Comparison of ENCODE assay signal across 8 mouse cellular contexts in the genomic region with DNA sequence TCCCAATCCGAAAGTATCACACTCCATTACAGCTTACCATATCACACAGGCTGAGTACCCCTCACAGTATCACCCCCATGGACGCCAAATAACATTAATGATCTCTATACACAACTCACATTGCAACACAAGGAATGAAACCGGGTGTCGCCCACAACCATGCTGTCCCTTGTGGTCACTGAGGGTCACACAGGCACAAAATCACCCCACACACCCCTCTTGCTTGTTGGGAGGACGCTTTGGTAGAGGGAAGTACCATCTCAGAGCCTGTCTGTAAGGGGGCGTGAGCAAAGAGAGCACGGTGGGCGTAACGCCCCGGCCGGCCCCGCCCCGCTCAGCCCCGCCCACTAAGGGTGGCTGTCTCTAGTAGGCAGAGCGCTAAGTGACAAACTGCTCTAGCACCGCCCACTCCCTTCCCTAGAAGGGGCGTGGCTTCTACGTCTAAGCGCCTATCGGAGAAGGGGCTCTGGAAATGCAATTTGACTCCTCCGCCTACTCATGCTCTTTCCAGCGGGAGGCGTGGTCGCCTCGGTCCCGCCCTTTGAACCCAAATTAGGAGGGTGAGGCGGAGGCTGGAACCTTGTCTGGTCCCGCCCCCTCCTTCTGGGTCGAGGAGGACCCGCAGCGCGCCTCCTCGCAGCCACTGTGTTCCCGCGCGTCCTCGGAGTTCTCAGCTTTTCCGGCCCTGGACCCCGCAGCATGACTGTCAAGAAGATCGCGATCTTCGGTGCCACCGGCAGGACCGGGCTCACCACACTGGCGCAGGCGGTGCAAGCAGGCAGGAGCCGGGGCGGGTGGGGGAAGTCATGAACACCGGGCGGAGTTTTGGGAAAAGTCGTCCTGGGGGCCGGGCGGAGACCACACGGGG. TPM values are rescaled to one million over a fixed set of nuclear protein-coding genes. Genes with fewer than 3 reads are reported as not detected.
DNase-seq lines count a peak whose midpoint lies in the region; ATAC-seq lines count a peak whose summit lies in the region.

Gene Sptbn4 (minus strand): TSS at position 268 of the 868 bp plus-strand sequence.
Gene Blvrb (plus strand): TSS at position 560 of the 868 bp plus-strand sequence.

- no peaks in the 10 kb centered on the region for H3K36me3 ChIP-seq in hindbrain, embryonic 11.5 days (ENCODE audit: control insufficient read depth, insufficient read depth, low read length)

- WGBS in hindbrain, embryonic 11.5 days: under 1% methylated on average over 53 of the region's 54 CpGs

- peaks cover 18% of the 10 kb centered on the region for H3K27me3 ChIP-seq in hindbrain, embryonic 11.5 days (ENCODE audit: control insufficient read depth, insufficient read depth, low read length)

- peak; percentile 100 for DNase-seq in Muller cell, postnatal 12 days (ENCODE audit: inconsistent ontology term)
- peak; percentile 99 for DNase-seq in cerebellum, adult 9-11 months
- peak; percentile 98 to 99 for DNase-seq in frontal cortex, adult 2 months (ENCODE audit: extremely low spot score in 1 of 2, low spot score in 1 of 2)
- peak; percentile 99 for DNase-seq in hindbrain, embryonic 11.5 days (ENCODE audit: low spot score)
- DNase-seq in layer of hippocampus, postnatal 10 days (ENCODE audit: low spot score in 2 of 2): peak; percentile 96
- peak; percentile 100 for DNase-seq in lung, postnatal 10 days
- peak; percentile 97 for DNase-seq in ovary, postnatal 36 days (ENCODE audit: low spot score)
- DNase-seq in thymus, postnatal 25 days: peak; percentile 96

- peak within 1 kb of the TSS; percentile 45 for H3K4me3 ChIP-seq in hindbrain, embryonic 11.5 days (ENCODE audit: low read depth, low read length)

- H3K9ac ChIP-seq in hindbrain, embryonic 11.5 days (ENCODE audit: low read depth, low read length): peak within 1 kb of the TSS; percentile 70

- H3K27ac ChIP-seq in hindbrain, embryonic 11.5 days (ENCODE audit: low read depth, low read length): no peak within 1 kb of the TSS

- H3K4me1 ChIP-seq in hindbrain, embryonic 11.5 days (replicated peaks; ENCODE audit: control insufficient read depth, insufficient read depth, low read length): no peaks in the 10 kb centered on the region; the same call in none of the 2 replicates

- no peaks in the 10 kb centered on the region for H3K9me3 ChIP-seq in hindbrain, embryonic 11.5 days (ENCODE audit: control insufficient read depth, low read length)

- ATAC-seq in hindbrain, embryonic 11.5 days (ENCODE audit: low FRiP score): peak; percentile 95

- peak within 1 kb of the TSS; percentile 84 for H3K4me2 ChIP-seq in hindbrain, embryonic 11.5 days (replicated peaks; ENCODE audit: low read depth, low read length)

RNA-seq across cellular contexts. Expression of gene Sptbn4, which starts in this region (rescaled TPM):
- 131 and 135 TPM in 2 replicates for polyA plus RNA-seq in frontal cortex, adult 2 months (2012; rRNA removed)
- polyA plus RNA-seq in hindbrain, embryonic 11.5 days (2014; fragmentation: Nextera tagmentation; extraction: Ambion mirVana): 0.20 and 0.57 TPM in 2 replicates
- 100 to 1,000 TPM in 1 of 2 experiments, 10 to 100 TPM in 1; 89.6 to 105 TPM for total RNA-seq in layer of hippocampus, postnatal 10 days (2021)

RNA-seq across cellular contexts. Expression of gene Blvrb, which starts in this region (rescaled TPM):
- 21.4 and 23.6 TPM in 2 replicates for polyA plus RNA-seq in frontal cortex, adult 2 months (2012; rRNA removed)
- 34.8 and 35.4 TPM in 2 replicates for polyA plus RNA-seq in hindbrain, embryonic 11.5 days (2014; fragmentation: Nextera tagmentation; extraction: Ambion mirVana)
- total RNA-seq in layer of hippocampus, postnatal 10 days (2021): 10 to 100 TPM; 16.5 to 17.1 TPM

Comparison
In these comparisons a context has a peak if more than half of its experiments do, and no peak if none do; other contexts are left out.
1. RNA of gene Sptbn4 (polyA plus RNA-seq): 131 to 135 TPM in frontal cortex, adult 2 months; 0.20 to 0.57 TPM in hindbrain, embryonic 11.5 days; every median in the first group is over 10 times any median in the second.
2. Peak in every context shown above with its lines, with median percentiles within 50 percentile points of each other: DNase-seq.